In the genomic region with DNA sequence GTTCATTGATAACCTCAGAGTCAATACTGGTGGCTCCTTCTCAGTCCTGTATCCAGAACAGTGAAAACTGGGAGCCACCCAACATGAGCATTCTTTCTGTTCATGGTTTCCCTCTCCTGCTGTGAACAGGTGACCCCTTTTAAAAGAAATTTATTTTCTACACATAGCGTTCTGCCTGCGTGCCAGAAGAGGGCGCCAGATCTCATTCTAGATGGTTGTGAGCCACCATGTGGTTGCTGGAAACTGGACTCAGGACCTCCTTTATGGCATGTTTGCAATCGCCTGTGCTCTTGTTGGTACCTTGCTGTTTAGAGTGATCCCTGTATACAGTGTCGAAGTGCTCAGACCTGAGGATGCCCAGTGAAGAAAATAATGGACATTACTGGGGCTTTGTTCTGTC, we compare ENCODE assay signal across 18 mouse cellular contexts.
DNase-seq lines count a peak whose midpoint lies in the region; ATAC-seq and TF ChIP-seq lines count a peak whose summit lies in the region.
"Had no signal": no experiment of that assay in that cellular context is flagged by ENCODE, and none has a peak within 500 bp of the region (broad histone marks: within the 10 kb centered on the region; RNA-seq: fewer than 3 reads in every experiment).

No protein-coding gene starts in this region.

- H3K27ac ChIP-seq in heart, adult 2 months, result peak overlapping the region; percentile 33
- no peak overlapping the region for H3K27ac ChIP-seq in liver, adult 2 months (replicated peaks; ENCODE audit: insufficient read depth, low read depth, low read length)
- H3K27ac ChIP-seq in liver, embryonic 11.5 days (ENCODE audit: low read depth, low read length), result no peak overlapping the region
- no peak overlapping the region for H3K27ac ChIP-seq in CH12.LX (ENCODE audit: insufficient read depth, low read depth)
- H3K27ac ChIP-seq: limb, embryonic 10.5 days; macrophage; neural tube, embryonic 15.5 days had no signal

- dilution Hi-C loops in CH12.LX (cut with MboI; ENCODE audit: extremely low pct_ligation_motif_present, extremely low pct_unique_long_range_greater_than_20kb, low sequenced_read_pairs), result no loop called here

- WGBS in heart, adult 2 months, result 93% methylated on average over 5 of the region's 5 CpGs
- 96% methylated on average over 5 of the region's 5 CpGs for WGBS in liver, adult 2 months
- whole genome bisulfite sequencing in liver, embryonic 11.5 days, result 85% methylated on average over 5 of the region's 5 CpGs

- no peak overlapping the region for H3K9ac ChIP-seq in heart, adult 2 months (ENCODE audit: low read depth, low read length)
- H3K9ac ChIP-seq in liver, adult 2 months (ENCODE audit: low read depth, low read length), result no peak overlapping the region
- no peak overlapping the region for H3K9ac ChIP-seq in liver, embryonic 11.5 days (ENCODE audit: low read depth, low read length)
- no peak overlapping the region for H3K9ac ChIP-seq in CH12.LX (ENCODE audit: insufficient read depth, low read depth)
- H3K9ac ChIP-seq: heart, embryonic 12.5 days; neural tube, embryonic 15.5 days had no signal

- H3K4me1 ChIP-seq in heart, adult 2 months (ENCODE audit: control insufficient read depth, insufficient read depth, low read length), result peaks cover 25% of the 10 kb centered on the region
- peaks cover 10% of the 10 kb centered on the region for H3K4me1 ChIP-seq in liver, adult 2 months (ENCODE audit: control insufficient read depth, insufficient read depth, low read length)
- peaks cover 9% of the 10 kb centered on the region for H3K4me1 ChIP-seq in liver, embryonic 11.5 days (replicated peaks; ENCODE audit: control insufficient read depth, insufficient read depth, low read length)
- no peaks in the 10 kb centered on the region for H3K4me1 ChIP-seq in CH12.LX (ENCODE audit: control insufficient read depth in 1 of 2, insufficient read depth in 2 of 2)

- in situ Hi-C loops in CH12.LX (cut with MboI; ENCODE audit: low pct_ligation_motif_present, low pct_unique_long_range_greater_than_20kb, low sequenced_read_pairs), result no loop called here

- no peak for TF ChIP-seq EP300 in heart, adult 2 months (IDR thresholded peaks at IDR 0.05; ENCODE audit: insufficient read depth, low read depth, low read length)
- TF ChIP-seq EP300 in CH12.LX (IDR thresholded peaks at IDR 0.05; ENCODE audit: low read length), result no peak

- no peak for TF ChIP-seq POLR2A in heart, adult 2 months (IDR thresholded peaks at IDR 0.05; ENCODE audit: insufficient read depth, low read depth, low read length)
- TF ChIP-seq POLR2A in liver, adult 2 months (IDR thresholded peaks at IDR 0.05; ENCODE audit: extremely low read depth, insufficient read depth, low read length), result no peak
- TF ChIP-seq POLR2A in CH12.LX (IDR thresholded peaks at IDR 0.05; ENCODE audit: low read depth, low read length), result no peak

- H3K79me2 ChIP-seq in heart, adult 2 months (replicated peaks; ENCODE audit: control insufficient read depth, insufficient read depth, low read length), result no peaks in the 10 kb centered on the region; the same call in 1 of the 2 replicates
- H3K79me2 ChIP-seq in liver, adult 2 months (ENCODE audit: control insufficient read depth, insufficient read depth, low read length), result 0 out of 2 replicates have a peak, but pooled peaks cover 8% of the 10 kb centered on the region
- no peaks in the 10 kb centered on the region for H3K79me2 ChIP-seq in CH12.LX (replicated peaks; ENCODE audit: control insufficient read depth, extremely low read depth, insufficient read depth, poor library complexity, severe bottlenecking)

- intact Hi-C loops in heart, adult 2 months (cut with DNase I), result no loop called here

- no peak for DNase-seq in heart, adult 2 months
- no peak for DNase-seq in heart, adult 9 months (ENCODE audit: low spot score in 2 of 2)
- DNase-seq in liver, adult 2 months (ENCODE audit: extremely low read depth, low read depth, low spot score), result no peak
- no peak for DNase-seq in liver, embryonic 11.5 days (ENCODE audit: low spot score)
- DNase-seq in CH12.LX (ENCODE audit: extremely low read depth), result no peak
- DNase-seq in R1 (ENCODE audit: low read depth, low spot score), result peak; percentile 81
- no peak for DNase-seq in cerebellum, postnatal 25 days
- DNase-seq: B cell, adult 2 months; cerebellum, adult 9-11 months; gastrocnemius, postnatal 36 days; heart, postnatal 36 days had no signal

- H3K9me3 ChIP-seq in liver, embryonic 11.5 days (ENCODE audit: control insufficient read depth, low read length), result peaks cover 3% of the 10 kb centered on the region; the same call in 1 of the 2 replicates
- H3K9me3 ChIP-seq in CH12.LX (replicated peaks; ENCODE audit: low read length), result peaks cover 21% of the 10 kb centered on the region
- H3K9me3 ChIP-seq: limb, embryonic 10.5 days; neural tube, embryonic 15.5 days had no signal

- H3K4me3 ChIP-seq in heart, adult 2 months, result no peak overlapping the region
- no peak overlapping the region for H3K4me3 ChIP-seq in liver, adult 2 months (ENCODE audit: insufficient read depth, low read depth, low read length)
- H3K4me3 ChIP-seq in liver, embryonic 11.5 days (ENCODE audit: low read depth, low read length), result no peak overlapping the region
- H3K4me3 ChIP-seq in CH12.LX (replicated peaks in 1 of 3; ENCODE audit: low read depth in 2 of 3, low read length in 2 of 3, poor library complexity in 1 of 3), result no peak overlapping the region
- H3K4me3 ChIP-seq: heart, embryonic 12.5 days; limb, embryonic 10.5 days; neural tube, embryonic 15.5 days had no signal

- H3K36me3 ChIP-seq in heart, adult 2 months (ENCODE audit: control insufficient read depth, insufficient read depth, low read length), result peaks cover 12% of the 10 kb centered on the region
- H3K36me3 ChIP-seq in liver, adult 2 months (ENCODE audit: control insufficient read depth, insufficient read depth, low read length), result no peaks in the 10 kb centered on the region; the same call in 1 of the 2 replicates
- peaks cover 5% of the 10 kb centered on the region; the same call in 1 of the 2 replicates for H3K36me3 ChIP-seq in liver, embryonic 11.5 days (ENCODE audit: control insufficient read depth, insufficient read depth, low read length)
- no peaks in the 10 kb centered on the region for H3K36me3 ChIP-seq in CH12.LX (replicated peaks in 1 of 2; ENCODE audit: control insufficient read depth in 1 of 2, insufficient read depth in 1 of 2, low read length in 1 of 2)
- H3K36me3 ChIP-seq: neural tube, embryonic 15.5 days had no signal

- no peak for TF ChIP-seq RAD21 in CH12.LX (IDR thresholded peaks at IDR 0.05; ENCODE audit: low read depth, low read length)

- no peak for ATAC-seq in liver, embryonic 11.5 days (replicated peaks; ENCODE audit: low FRiP score)
- ATAC-seq in activated CD4-positive, CD25-positive, alpha-beta regulatory T cell, adult 4 months, result no peak
- ATAC-seq: hindbrain, embryonic 16.5 days had no signal

- peak; percentile 47 for TF ChIP-seq CTCF in heart, adult 2 months (IDR thresholded peaks at IDR 0.05)
- TF ChIP-seq CTCF in liver, adult 2 months (IDR thresholded peaks at IDR 0.05; ENCODE audit: low read depth, low read length), result peak; percentile 38
- peak; percentile 14 to 33; a peak in 2 of 4 replicates for TF ChIP-seq CTCF in CH12.LX (conservative IDR thresholded peaks at IDR 0.05 in 1 of 2, IDR thresholded peaks at IDR 0.05 in 1 of 2; ENCODE audit: low read depth in 2 of 2, low read length in 2 of 2)

- no peaks in the 10 kb centered on the region for H3K27me3 ChIP-seq in heart, adult 2 months (ENCODE audit: control insufficient read depth, insufficient read depth, low read length)
- H3K27me3 ChIP-seq in liver, adult 2 months (ENCODE audit: control insufficient read depth, insufficient read depth, low read length), result no peaks in the 10 kb centered on the region
- no peaks in the 10 kb centered on the region for H3K27me3 ChIP-seq in liver, embryonic 11.5 days (replicated peaks; ENCODE audit: control insufficient read depth, insufficient read depth, low read length)
- H3K27me3 ChIP-seq in CH12.LX (replicated peaks), result peaks cover 38% of the 10 kb centered on the region
- H3K27me3 ChIP-seq: heart, embryonic 12.5 days; neural tube, embryonic 15.5 days had no signal

- H3K4me2 ChIP-seq in liver, embryonic 11.5 days, result no peak overlapping the region
- H3K4me2 ChIP-seq in CH12.LX (ENCODE audit: insufficient read depth, low read depth, poor library complexity, severe bottlenecking), result no peak overlapping the region
- H3K4me2 ChIP-seq: heart, embryonic 12.5 days; midbrain, embryonic 11.5 days; neural tube, embryonic 15.5 days had no signal

TF ChIP-seq in CH12.LX, 34 proteins besides CTCF, POLR2A, EP300 and RAD21:
- TF ChIP-seq TBP (conservative IDR thresholded peaks at IDR 0.05; ENCODE audit: low read depth, low read length), result no peak
- TF ChIP-seq USF1 (IDR thresholded peaks at IDR 0.05; ENCODE audit: low read depth, low read length), result no peak
- TF ChIP-seq MAFK (IDR thresholded peaks at IDR 0.05; ENCODE audit: insufficient replicate concordance, low read length), result no peak
- TF ChIP-seq RCOR1 (conservative IDR thresholded peaks at IDR 0.05; ENCODE audit: low read depth, low read length), result no peak
- no peak for TF ChIP-seq JUN (IDR thresholded peaks at IDR 0.05; ENCODE audit: insufficient read depth, low read depth, low read length)
- TF ChIP-seq GABPA (IDR thresholded peaks at IDR 0.05; ENCODE audit: insufficient replicate concordance, low read depth, low read length), result no peak
- TF ChIP-seq POLR2AphosphoS2 (IDR thresholded peaks at IDR 0.05; ENCODE audit: low read depth, low read length), result no peak
- TF ChIP-seq KAT2A (IDR thresholded peaks at IDR 0.05; ENCODE audit: insufficient replicate concordance, low read length), result no peak
TF ChIP-seq in CH12.LX: peak in this region for 0.
